Mouse (Mus musculus): ENCODE results near the gene Rhoa. TPM values are rescaled to one million over a fixed set of nuclear protein-coding genes. Genes with fewer than 3 reads are reported as not detected.
A peak's percentile ranks its signal among the peaks of the same experiment; 100 is the strongest.

Rhoa gene
- total and polyA plus RNA-seq, 2 experiments from 2014 or later, result 105 to 268 TPM

- 70% methylated on average over 10 of the region's 10 CpGs for WGBS
- no peak for ATAC-seq
These were observed 34.6 kb downstream of the Rhoa start for GRCm38 (mm10) chr9:108340258-108341138.

GRCm38 (mm10) chr9:108341139-108341475 is 35.2 kb downstream of the Rhoa start:
- TF ChIP-seq CTCF (IDR thresholded peaks at IDR 0.05; ENCODE audit: low read depth), result no peak
- H3K9me3 ChIP-seq (ENCODE audit: low read length), result no peaks in the 10 kb centered on the region
- H3K4me1 ChIP-seq (ENCODE audit: insufficient read depth, low read length), result peaks cover 11% of the 10 kb centered on the region; the same call in 1 of the 2 replicates
- no peaks in the 10 kb centered on the region for H3K36me3 ChIP-seq (ENCODE audit: insufficient read depth, low read length)
- no peak for DNase-seq (ENCODE audit: low spot score)
- H3K27me3 ChIP-seq (ENCODE audit: insufficient read depth, low read length), result no peaks in the 10 kb centered on the region
- no peak for ATAC-seq
- H3K27ac ChIP-seq, result no peak overlapping the region
- H3K4me2 ChIP-seq (ENCODE audit: low read depth, low read length), result no peak overlapping the region
- H3K9ac ChIP-seq (replicated peaks; ENCODE audit: low read length), result no peak overlapping the region
- no peak overlapping the region for H3K4me3 ChIP-seq (ENCODE audit: low read length)
- WGBS, result 90% methylated on average over 5 of the region's 5 CpGs

More at GRCm38 (mm10) chr9:108340258-108341138, 34.6 kb downstream of the Rhoa start:
- peak overlapping the region; percentile 65 for H3K4me3 ChIP-seq (ENCODE audit: low read length)
- H3K27ac ChIP-seq, result peak overlapping the region; percentile 95; the same call in 1 of the 2 replicates
- H3K36me3 ChIP-seq (ENCODE audit: insufficient read depth, low read length), result peaks cover 3% of the 10 kb centered on the region; the same call in 1 of the 2 replicates
- H3K4me1 ChIP-seq (ENCODE audit: insufficient read depth, low read length), result peaks cover 11% of the 10 kb centered on the region; the same call in 1 of the 2 replicates
- H3K9me3 ChIP-seq (ENCODE audit: low read length), result no peaks in the 10 kb centered on the region
- H3K4me2 ChIP-seq (ENCODE audit: low read depth, low read length), result peak overlapping the region; percentile 84
- no peak overlapping the region for H3K9ac ChIP-seq (replicated peaks; ENCODE audit: low read length)
- H3K27me3 ChIP-seq (ENCODE audit: insufficient read depth, low read length), result no peaks in the 10 kb centered on the region
- DNase-seq (ENCODE audit: low spot score), result no peak
- no peak for TF ChIP-seq CTCF (IDR thresholded peaks at IDR 0.05; ENCODE audit: low read depth)

GRCm38 (mm10) chr9:108341801-108342200 is 35.9 kb downstream of the Rhoa start:
- no peak overlapping the region for H3K9ac ChIP-seq (replicated peaks; ENCODE audit: low read length)
- no peak overlapping the region for H3K27ac ChIP-seq
- no peaks in the 10 kb centered on the region for H3K9me3 ChIP-seq (ENCODE audit: low read length)
- H3K4me3 ChIP-seq (ENCODE audit: low read length), result no peak overlapping the region
- peaks cover 11% of the 10 kb centered on the region; the same call in 1 of the 2 replicates for H3K4me1 ChIP-seq (ENCODE audit: insufficient read depth, low read length)
- no peak overlapping the region for H3K4me2 ChIP-seq (ENCODE audit: low read depth, low read length)
- no peak for TF ChIP-seq CTCF (IDR thresholded peaks at IDR 0.05; ENCODE audit: low read depth)
- DNase-seq (ENCODE audit: low spot score) (no peak), ATAC-seq (no peak)
- H3K27me3 ChIP-seq (ENCODE audit: insufficient read depth, low read length), result no peaks in the 10 kb centered on the region
- H3K36me3 ChIP-seq (ENCODE audit: insufficient read depth, low read length), result no peaks in the 10 kb centered on the region

- Histone ChIP-seq H3K9me3 (ENCODE audit: low read length) (no peaks in the 10 kb centered on the region), H3K27ac (no peak overlapping the region), H3K4me1 (ENCODE audit: insufficient read depth, low read length) (peaks cover 11% of the 10 kb centered on the region; the same call in 1 of the 2 replicates), H3K27me3 (ENCODE audit: insufficient read depth, low read length) (no peaks in the 10 kb centered on the region), H3K9ac (replicated peaks; ENCODE audit: low read length) (no peak overlapping the region), H3K4me2 (ENCODE audit: low read depth, low read length) (no peak overlapping the region), H3K4me3 (ENCODE audit: low read length) (no peak overlapping the region), H3K36me3 (ENCODE audit: insufficient read depth, low read length) (no peaks in the 10 kb centered on the region)
- DNase-seq (ENCODE audit: low spot score), result no peak
- WGBS, result 56% methylated on average over 5 of the region's 5 CpGs
- TF ChIP-seq CTCF (IDR thresholded peaks at IDR 0.05; ENCODE audit: low read depth), result no peak
- ATAC-seq, result no peak
These were observed 36.4 kb downstream of the Rhoa start for GRCm38 (mm10) chr9:108342301-108342831.

- no peaks in the 10 kb centered on the region for H3K27me3 ChIP-seq (ENCODE audit: insufficient read depth, low read length)
- no peak overlapping the region for H3K27ac ChIP-seq
- no peak for TF ChIP-seq CTCF (IDR thresholded peaks at IDR 0.05; ENCODE audit: low read depth)
- no peaks in the 10 kb centered on the region for H3K36me3 ChIP-seq (ENCODE audit: insufficient read depth, low read length)
- WGBS, result 70% methylated on average over 3 of the region's 3 CpGs
- ATAC-seq (no peak), DNase-seq (ENCODE audit: low spot score) (no peak)
- no peak overlapping the region for H3K9ac ChIP-seq (replicated peaks; ENCODE audit: low read length)
- H3K4me3 ChIP-seq (ENCODE audit: low read length), result no peak overlapping the region
- H3K4me2 ChIP-seq (ENCODE audit: low read depth, low read length), result no peak overlapping the region
- no peaks in the 10 kb centered on the region for H3K9me3 ChIP-seq (ENCODE audit: low read length)
- H3K4me1 ChIP-seq (ENCODE audit: insufficient read depth, low read length), result peaks cover 11% of the 10 kb centered on the region; the same call in 1 of the 2 replicates
These were observed 37.4 kb downstream of the Rhoa start for GRCm38 (mm10) chr9:108343331-108343730.

GRCm38 (mm10) chr9:108343835-108344234 is 37.9 kb downstream of the Rhoa start:
- no peak overlapping the region for H3K4me2 ChIP-seq (ENCODE audit: low read depth, low read length)
- DNase-seq (ENCODE audit: low spot score) (no peak), ATAC-seq (no peak)
- H3K36me3 ChIP-seq (ENCODE audit: insufficient read depth, low read length), result no peaks in the 10 kb centered on the region
- peaks cover 16% of the 10 kb centered on the region for H3K4me1 ChIP-seq (ENCODE audit: insufficient read depth, low read length)
- no peak overlapping the region for H3K9ac ChIP-seq (replicated peaks; ENCODE audit: low read length)
- 86% methylated on average over 1 of the region's 1 CpGs for WGBS
- no peak for TF ChIP-seq CTCF (IDR thresholded peaks at IDR 0.05; ENCODE audit: low read depth)
- H3K27ac ChIP-seq, result no peak overlapping the region
- no peaks in the 10 kb centered on the region for H3K9me3 ChIP-seq (ENCODE audit: low read length)
- H3K4me3 ChIP-seq (ENCODE audit: low read length), result no peak overlapping the region
- H3K27me3 ChIP-seq (ENCODE audit: insufficient read depth, low read length), result no peaks in the 10 kb centered on the region

GRCm38 (mm10) chr9:108344471-108344870 is 38.5 kb downstream of the Rhoa start:
- no peak overlapping the region for H3K9ac ChIP-seq (replicated peaks; ENCODE audit: low read length)
- TF ChIP-seq CTCF (IDR thresholded peaks at IDR 0.05; ENCODE audit: low read depth), result no peak
- WGBS, result 73% methylated on average over 4 of the region's 4 CpGs
- DNase-seq (ENCODE audit: low spot score), result no peak
- no peaks in the 10 kb centered on the region for H3K27me3 ChIP-seq (ENCODE audit: insufficient read depth, low read length)
- H3K4me2 ChIP-seq (ENCODE audit: low read depth, low read length), result no peak overlapping the region
- no peaks in the 10 kb centered on the region for H3K9me3 ChIP-seq (ENCODE audit: low read length)
- no peak overlapping the region for H3K27ac ChIP-seq
- ATAC-seq, result no peak
- H3K4me1 ChIP-seq (ENCODE audit: insufficient read depth, low read length), result peaks cover 21% of the 10 kb centered on the region
- no peaks in the 10 kb centered on the region for H3K36me3 ChIP-seq (ENCODE audit: insufficient read depth, low read length)
- H3K4me3 ChIP-seq (ENCODE audit: low read length), result no peak overlapping the region

All from hindbrain, postnatal 0 days (tissue).